ENCODE assay signal across 8 mouse cellular contexts in the genomic region with DNA sequence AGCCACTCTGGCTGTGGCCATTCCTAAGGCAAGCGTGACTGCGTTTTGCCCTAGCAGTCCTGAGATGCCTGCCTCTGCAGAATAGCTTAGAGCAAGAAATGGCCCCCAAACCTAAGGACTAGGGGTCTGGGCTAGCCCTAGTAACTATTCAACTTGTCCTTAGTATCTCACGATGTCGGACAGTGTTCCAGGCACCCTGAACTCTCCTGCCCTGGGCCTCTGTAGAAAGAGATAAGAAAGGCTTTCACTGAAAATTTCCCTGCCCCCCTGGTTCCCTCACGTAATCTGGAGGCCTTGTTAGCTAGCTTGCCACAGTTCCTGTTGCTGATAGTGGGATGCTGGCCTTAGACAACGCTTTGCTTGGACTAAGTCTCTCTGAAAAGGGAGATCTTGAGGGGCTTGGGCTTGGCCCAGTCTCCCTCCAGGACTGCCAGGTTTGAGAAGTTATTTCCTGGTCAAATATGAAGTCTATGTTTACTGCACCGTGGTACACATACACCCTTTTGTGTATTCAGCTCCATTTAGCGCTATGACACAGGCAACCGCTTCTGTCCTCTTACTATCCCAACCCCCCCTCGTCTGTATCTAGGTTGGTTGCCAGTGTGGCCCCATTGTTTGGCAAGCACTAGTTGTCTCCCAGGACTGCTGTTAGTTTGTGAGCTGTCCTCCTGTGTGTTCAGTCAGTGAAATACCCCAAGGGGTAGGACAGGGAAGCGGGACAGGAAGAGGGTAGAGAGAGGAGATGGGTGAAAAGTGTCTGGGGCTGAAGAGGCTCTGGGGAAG.
DNase-seq lines count a peak whose midpoint lies in the region; ATAC-seq and TF ChIP-seq lines count a peak whose summit lies in the region.

No protein-coding gene starts in this region.

- ATAC-seq in heart, embryonic 11.5 days (replicated peaks; ENCODE audit: insufficient number of reproducible peaks, low FRiP score, low TSS enrichment), result peak; percentile 79

- no peaks in the 10 kb centered on the region for H3K27me3 ChIP-seq in thymus, adult 2 months (ENCODE audit: control insufficient read depth, insufficient read depth, low read length)
- H3K27me3 ChIP-seq in heart, embryonic 11.5 days (ENCODE audit: control insufficient read depth, insufficient read depth, low read length), result no peaks in the 10 kb centered on the region

- H3K27ac ChIP-seq in thymus, adult 2 months (ENCODE audit: control insufficient read depth, insufficient read depth, low read length), result peak overlapping the region; percentile 59
- H3K27ac ChIP-seq in heart, embryonic 11.5 days (ENCODE audit: low read depth, low read length), result peak overlapping the region; percentile 94

- WGBS in thymus, adult 2 months, result 80% methylated on average over 11 of the region's 11 CpGs
- 32% methylated on average over 11 of the region's 11 CpGs for whole genome bisulfite sequencing in heart, embryonic 11.5 days (ENCODE audit: insufficient replicate concordance)

- H3K4me2 ChIP-seq in heart, embryonic 11.5 days, result peak overlapping the region; percentile 83

- peak overlapping the region; percentile 83 for H3K9ac ChIP-seq in heart, embryonic 11.5 days (ENCODE audit: low read depth, low read length)

- no peak for TF ChIP-seq CTCF in thymus, adult 2 months (IDR thresholded peaks at IDR 0.05; ENCODE audit: borderline replicate concordance, control insufficient read depth, extremely low read depth, insufficient read depth, low read length, poor library complexity)

- DNase-seq in thymus, adult 2 months, result peak; percentile 33
- DNase-seq in thymus, postnatal 4 days, result no peak
- DNase-seq in liver, result peak; percentile 89
- peak; percentile 59 for DNase-seq in naive thymus-derived CD4-positive, alpha-beta T cell, adult 2 months (ENCODE audit: low read depth)
- no peak for DNase-seq in left cerebral cortex, adult 18-20 months (ENCODE audit: low spot score in 2 of 2)
- no peak for DNase-seq in testis, postnatal 10 days (ENCODE audit: low spot score)
- DNase-seq in gastrocnemius, postnatal 10 days, result no peak

- H3K9me3 ChIP-seq in heart, embryonic 11.5 days (replicated peaks; ENCODE audit: control insufficient read depth, low read length), result no peaks in the 10 kb centered on the region

- H3K4me1 ChIP-seq in thymus, adult 2 months (replicated peaks; ENCODE audit: control insufficient read depth, insufficient read depth, low read length), result peaks cover 33% of the 10 kb centered on the region
- peaks cover 28% of the 10 kb centered on the region for H3K4me1 ChIP-seq in heart, embryonic 11.5 days (ENCODE audit: control insufficient read depth, insufficient read depth, low read length)

- no peak for TF ChIP-seq POLR2A in thymus, adult 2 months (IDR thresholded peaks at IDR 0.05; ENCODE audit: control insufficient read depth, extremely low read depth, insufficient read depth, low read length, poor library complexity)

- H3K4me3 ChIP-seq in thymus, adult 2 months (ENCODE audit: control insufficient read depth, insufficient read depth, low read length), result no peak overlapping the region
- peak overlapping the region; percentile 45 for H3K4me3 ChIP-seq in heart, embryonic 11.5 days (ENCODE audit: low read depth, low read length)

- H3K36me3 ChIP-seq in thymus, adult 2 months (ENCODE audit: control insufficient read depth, insufficient read depth, low read length), result no peaks in the 10 kb centered on the region
- H3K36me3 ChIP-seq in heart, embryonic 11.5 days (ENCODE audit: control insufficient read depth, insufficient read depth, low read length), result no peaks in the 10 kb centered on the region

Comparison
In these comparisons a context has a peak if more than half of its experiments do, and no peak if none do; other contexts are left out.
1. DNase-seq: peak in thymus, adult 2 months (single experiment), liver (single experiment) and naive thymus-derived CD4-positive, alpha-beta T cell, adult 2 months (single experiment); none in thymus, postnatal 4 days (single experiment), left cerebral cortex, adult 18-20 months (0 of 2), testis, postnatal 10 days (single experiment) and gastrocnemius, postnatal 10 days (single experiment).